Mouse (Mus musculus) hindbrain, embryonic 11.5 days (tissue): ENCODE results near the gene Scamp1. TPM values are rescaled to one million over a fixed set of nuclear protein-coding genes. Genes with fewer than 3 reads are reported as not detected.

Experiments used
- ATAC-seq: fragments of 200-750 bp; cut with Nextera tagmentation; 2 replicates; pipeline ENCODE4 v1.8.0; 2017; ENCODE audit warnings: mild to moderate bottlenecking, moderate TSS enrichment, moderate library complexity; ENCODE audit not compliant: low FRiP score
- DNase-seq: peaks from one replicate; pipeline ENCODE4 v3.0.0-alpha.2; 2015; ENCODE audit warnings: low spot score
- H3K27ac ChIP-seq: fragments of 300-500 bp; sonication (generic); 2 replicates; pipeline ENCODE4 v1.5.1; 2014; ENCODE audit warnings: mild to moderate bottlenecking, low read depth, low read length
- H3K27me3 ChIP-seq: fragments of 300-500 bp; sonication (generic); 2 replicates; pipeline ENCODE4 v1.6.1; 2014; ENCODE audit warnings: mild to moderate bottlenecking, low read length, moderate library complexity, mixed read lengths; ENCODE audit not compliant: control insufficient read depth, insufficient read depth
- H3K36me3 ChIP-seq: fragments of 300-500 bp; sonication (generic); 2 replicates; pipeline ENCODE4 v1.6.1; 2014; ENCODE audit warnings: mild to moderate bottlenecking, low read length, moderate library complexity, mixed read lengths; ENCODE audit not compliant: control insufficient read depth, insufficient read depth
- H3K4me1 ChIP-seq: fragments of 300-500 bp; sonication (generic); replicated peaks from 2 replicates; pipeline ENCODE4 v1.6.1; 2014; ENCODE audit warnings: low read length, mixed read lengths; ENCODE audit not compliant: control insufficient read depth, insufficient read depth
- H3K4me2 ChIP-seq: fragments of 300-500 bp; sonication (generic); replicated peaks from 2 replicates; pipeline ENCODE4 v1.6.1; 2014; ENCODE audit warnings: mild to moderate bottlenecking, low read depth, low read length
- H3K4me3 ChIP-seq: fragments of 300-500 bp; sonication (generic); 2 replicates; pipeline ENCODE4 v1.5.1; 2014; ENCODE audit warnings: low read depth, low read length
- H3K9ac ChIP-seq: fragments of 300-500 bp; sonication (generic); 2 replicates; pipeline ENCODE4 v1.6.1; 2014; ENCODE audit warnings: low read depth, low read length
- H3K9me3 ChIP-seq: fragments of 300-500 bp; sonication (generic); 2 replicates; pipeline ENCODE4 v1.6.1; 2016; ENCODE audit warnings: low read length; ENCODE audit not compliant: control insufficient read depth
- WGBS: fragments of 180-500 bp; shearing (Covaris S2); extraction: QIAGEN DNeasy Blood & Tissue Kit; methylation state at CpG from one replicate; pipeline ENCODE4 v1.1.7; 2014; 5-methylcytosine and 5-hydroxymethylcytosine counted together
- polyA plus RNA-seq: library from polyadenylated mRNA; unstranded; fragments of >200 nt; fragmentation: Nextera tagmentation; extraction: Ambion mirVana; gene quantifications from 2 replicates; pipeline ENCODE4 v1.2.1, GENCODE M21; 2014

Gene Scamp1
- polyA plus RNA-seq, 1 experiment from 2014 or later = 49.6 TPM

- no peaks in the 10 kb centered on the region for H3K36me3 ChIP-seq
- 77% methylated on average over 3 of the region's 3 CpGs for WGBS
- ATAC-seq (no peak), DNase-seq (no peak)
- no peaks in the 10 kb centered on the region for H3K4me1 ChIP-seq
- H3K9me3 ChIP-seq = no peaks in the 10 kb centered on the region
- H3K27ac ChIP-seq = no peak overlapping the region
- no peak overlapping the region for H3K4me2 ChIP-seq
- no peak overlapping the region for H3K4me3 ChIP-seq
- H3K9ac ChIP-seq = no peak overlapping the region
- no peaks in the 10 kb centered on the region for H3K27me3 ChIP-seq
Observed at GRCm38 (mm10) chr13:94265291-94265690, 20.4 kb downstream of the Scamp1 start.

GRCm38 (mm10) chr13:94263943-94264342 lies 21.7 kb downstream of the Scamp1 start:
- Histone ChIP-seq H3K9me3 (no peaks in the 10 kb centered on the region), H3K36me3 (no peaks in the 10 kb centered on the region), H3K4me1 (no peaks in the 10 kb centered on the region), H3K27me3 (no peaks in the 10 kb centered on the region), H3K27ac (no peak overlapping the region), H3K4me2 (no peak overlapping the region), H3K4me3 (no peak overlapping the region), H3K9ac (no peak overlapping the region)
- WGBS = 81% methylated on average over 5 of the region's 5 CpGs
- DNase-seq = no peak
- ATAC-seq = no peak

- no peak for DNase-seq
- Histone ChIP-seq H3K4me3 (no peak overlapping the region), H3K9ac (no peak overlapping the region), H3K4me2 (no peak overlapping the region), H3K4me1 (no peaks in the 10 kb centered on the region), H3K27me3 (no peaks in the 10 kb centered on the region), H3K27ac (no peak overlapping the region), H3K9me3 (no peaks in the 10 kb centered on the region), H3K36me3 (no peaks in the 10 kb centered on the region)
- no peak for ATAC-seq
- 76% methylated on average over 4 of the region's 4 CpGs for WGBS
Observed at GRCm38 (mm10) chr13:94262551-94262950, 23.1 kb downstream of the Scamp1 start.

- ATAC-seq (no peak), DNase-seq (no peak)
- H3K4me1 ChIP-seq = no peaks in the 10 kb centered on the region
- WGBS = 81% methylated on average over 6 of the region's 6 CpGs
- no peaks in the 10 kb centered on the region for H3K27me3 ChIP-seq
- no peak overlapping the region for H3K4me3 ChIP-seq
- no peak overlapping the region for H3K9ac ChIP-seq
- H3K9me3 ChIP-seq = no peaks in the 10 kb centered on the region
- no peak overlapping the region for H3K27ac ChIP-seq
- no peak overlapping the region for H3K4me2 ChIP-seq
- no peaks in the 10 kb centered on the region for H3K36me3 ChIP-seq
Observed at GRCm38 (mm10) chr13:94261624-94262023, 24.0 kb downstream of the Scamp1 start.

- H3K36me3 ChIP-seq = no peaks in the 10 kb centered on the region
- H3K4me2 ChIP-seq = no peak overlapping the region
- H3K9ac ChIP-seq = no peak overlapping the region
- no peak overlapping the region for H3K4me3 ChIP-seq
- no peak overlapping the region for H3K27ac ChIP-seq
- H3K4me1 ChIP-seq = no peaks in the 10 kb centered on the region
- no peaks in the 10 kb centered on the region for H3K27me3 ChIP-seq
- WGBS = 85% methylated on average over 8 of the region's 8 CpGs
- ATAC-seq = no peak
- DNase-seq = no peak
- H3K9me3 ChIP-seq = no peaks in the 10 kb centered on the region
Observed at GRCm38 (mm10) chr13:94260961-94261360, 24.7 kb downstream of the Scamp1 start.

- Histone ChIP-seq H3K4me1 (no peaks in the 10 kb centered on the region), H3K36me3 (no peaks in the 10 kb centered on the region), H3K27ac (no peak overlapping the region), H3K4me3 (no peak overlapping the region), H3K9me3 (no peaks in the 10 kb centered on the region), H3K27me3 (no peaks in the 10 kb centered on the region), H3K9ac (no peak overlapping the region), H3K4me2 (no peak overlapping the region)
- no peak for ATAC-seq
- WGBS = 91% methylated on average over 5 of the region's 5 CpGs
- no peak for DNase-seq
Observed at GRCm38 (mm10) chr13:94259210-94259609, 26.4 kb downstream of the Scamp1 start.

GRCm38 (mm10) chr13:94258530-94258929 lies 27.1 kb downstream of the Scamp1 start:
- no peaks in the 10 kb centered on the region for H3K36me3 ChIP-seq
- ATAC-seq = no peak
- no peak overlapping the region for H3K4me2 ChIP-seq
- WGBS = 91% methylated on average over 6 of the region's 6 CpGs
- H3K27me3 ChIP-seq = no peaks in the 10 kb centered on the region
- no peaks in the 10 kb centered on the region for H3K9me3 ChIP-seq
- no peak overlapping the region for H3K4me3 ChIP-seq
- H3K9ac ChIP-seq = no peak overlapping the region
- no peaks in the 10 kb centered on the region for H3K4me1 ChIP-seq
- DNase-seq = no peak
- no peak overlapping the region for H3K27ac ChIP-seq

GRCm38 (mm10) chr13:94257711-94258110 lies 27.9 kb downstream of the Scamp1 start:
- WGBS = 88% methylated on average over 2 of the region's 2 CpGs
- H3K36me3 ChIP-seq = no peaks in the 10 kb centered on the region
- no peak for ATAC-seq
- H3K4me3 ChIP-seq = no peak overlapping the region
- H3K4me2 ChIP-seq = no peak overlapping the region
- no peaks in the 10 kb centered on the region for H3K27me3 ChIP-seq
- no peak overlapping the region for H3K27ac ChIP-seq
- no peak overlapping the region for H3K9ac ChIP-seq
- no peak for DNase-seq
- no peaks in the 10 kb centered on the region for H3K4me1 ChIP-seq
- H3K9me3 ChIP-seq = no peaks in the 10 kb centered on the region

GRCm38 (mm10) chr13:94255176-94255575 lies 30.5 kb downstream of the Scamp1 start:
- Histone ChIP-seq H3K9ac (no peak overlapping the region), H3K4me2 (no peak overlapping the region), H3K4me1 (no peaks in the 10 kb centered on the region), H3K27me3 (no peaks in the 10 kb centered on the region), H3K36me3 (no peaks in the 10 kb centered on the region), H3K4me3 (no peak overlapping the region), H3K9me3 (no peaks in the 10 kb centered on the region), H3K27ac (no peak overlapping the region)
- whole genome bisulfite sequencing = 92% methylated on average over 2 of the region's 2 CpGs
- ATAC-seq (no peak), DNase-seq (no peak)
